Mouse (Mus musculus): Measurements from ENCODE around the gene Syt2.
A peak's percentile ranks its signal among the peaks of the same experiment; 100 is the strongest.

Syt2 gene

DNA sequence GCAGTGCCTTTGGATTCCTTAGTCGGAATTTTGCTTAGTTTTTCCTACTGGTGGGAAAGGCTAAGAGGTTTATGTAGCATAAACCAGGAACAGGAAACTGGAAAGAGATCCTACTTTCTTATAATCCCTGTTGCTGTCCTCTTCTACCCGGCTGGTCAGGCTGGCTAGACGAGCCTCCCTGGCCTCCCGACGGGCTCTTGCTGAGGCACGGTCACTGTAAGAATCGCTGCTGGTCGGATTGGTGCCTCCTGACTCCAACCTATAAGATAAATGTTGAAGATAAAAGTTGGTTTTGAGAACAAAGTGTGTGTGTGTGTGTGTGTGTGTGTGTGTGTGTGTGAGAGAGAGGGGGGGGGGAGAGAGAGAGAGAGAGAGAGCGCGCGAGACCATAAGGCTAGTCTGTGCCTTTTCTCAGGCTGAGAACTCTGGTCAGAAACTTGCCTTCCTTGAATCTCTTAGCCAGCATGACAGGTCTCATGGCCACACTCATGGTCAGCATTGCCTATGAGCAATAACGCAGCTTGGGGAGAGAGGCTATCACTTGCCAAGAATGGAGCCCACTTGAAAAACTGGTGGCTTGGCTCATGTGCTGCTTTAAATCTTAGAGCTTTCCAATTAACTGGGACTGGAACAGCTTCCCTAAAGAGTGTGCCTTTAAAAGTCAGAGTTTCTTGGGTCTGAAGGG is 130.9 kb downstream of the Syt2 start:
- DNase-seq: no peak

DNA sequence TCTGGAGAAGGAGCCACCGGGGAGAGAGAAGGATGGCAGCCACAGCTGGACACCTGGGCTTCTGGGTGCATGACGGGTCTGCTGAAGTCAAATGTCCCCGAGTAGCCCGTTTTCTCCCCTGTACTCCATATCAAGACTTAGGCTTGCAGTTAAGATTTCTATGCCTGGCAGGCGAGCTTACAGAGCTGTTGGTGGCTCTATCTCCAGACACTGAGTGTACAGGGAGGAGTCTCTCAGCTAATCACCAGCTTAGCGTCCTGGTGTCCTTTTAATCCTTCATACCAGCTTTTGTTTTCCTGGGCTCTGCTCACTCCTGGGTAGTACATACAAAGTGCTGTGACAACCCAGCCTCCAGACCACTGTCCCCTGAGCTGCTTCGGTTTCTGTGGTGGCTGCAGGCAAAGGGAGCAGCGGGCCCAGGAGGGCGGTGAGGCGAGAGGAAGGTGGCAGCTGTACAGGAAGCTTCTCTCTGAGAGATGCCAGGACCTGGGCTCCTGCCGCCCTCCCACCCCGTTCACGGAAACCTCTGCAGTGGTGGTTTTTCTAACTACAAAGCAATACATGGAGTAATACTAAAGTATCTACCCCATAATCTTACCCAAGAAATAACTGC is 131.6 kb downstream of the Syt2 start:
- no peak for DNase-seq

DNA sequence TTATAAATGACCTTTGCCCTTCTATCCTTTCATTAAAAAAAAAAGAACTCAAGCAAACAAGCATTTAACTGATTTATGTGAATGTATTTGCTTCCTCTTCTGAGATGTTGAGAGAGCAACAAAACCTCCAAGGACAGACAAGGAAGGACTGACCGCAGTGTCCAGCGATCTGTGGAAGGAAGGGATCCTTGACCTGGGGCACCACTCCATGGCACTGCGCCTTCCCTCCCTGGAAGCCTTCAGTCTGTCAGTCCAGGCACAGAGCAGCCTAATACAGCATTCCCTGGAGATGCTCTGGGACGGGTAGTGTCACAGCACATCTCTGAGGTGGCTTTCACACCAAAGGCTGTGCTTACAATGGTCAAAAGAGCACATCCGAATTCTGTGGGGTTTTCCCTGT is 136.3 kb downstream of the Syt2 start:
- DNase-seq: no peak

DNA sequence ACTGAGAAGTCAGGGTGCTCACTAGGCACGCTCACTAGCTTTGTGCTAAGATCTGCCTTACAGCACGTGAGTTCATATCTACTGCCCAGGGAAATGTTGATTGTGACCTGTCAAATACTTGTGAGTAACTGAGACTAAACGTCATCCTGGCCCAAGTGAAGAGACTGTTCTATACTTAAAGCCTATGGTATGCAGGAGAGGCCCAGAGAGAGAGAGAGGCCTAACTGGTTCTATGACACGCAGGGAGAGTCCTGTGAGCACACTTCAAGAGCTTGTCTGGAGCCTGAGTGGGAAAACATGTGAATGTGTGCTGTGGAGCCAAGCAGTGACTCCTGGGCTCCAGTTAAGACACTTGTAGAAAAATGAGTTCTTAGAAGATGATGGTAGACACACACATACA is 137.5 kb downstream of the Syt2 start:
- no peak for DNase-seq

DNA sequence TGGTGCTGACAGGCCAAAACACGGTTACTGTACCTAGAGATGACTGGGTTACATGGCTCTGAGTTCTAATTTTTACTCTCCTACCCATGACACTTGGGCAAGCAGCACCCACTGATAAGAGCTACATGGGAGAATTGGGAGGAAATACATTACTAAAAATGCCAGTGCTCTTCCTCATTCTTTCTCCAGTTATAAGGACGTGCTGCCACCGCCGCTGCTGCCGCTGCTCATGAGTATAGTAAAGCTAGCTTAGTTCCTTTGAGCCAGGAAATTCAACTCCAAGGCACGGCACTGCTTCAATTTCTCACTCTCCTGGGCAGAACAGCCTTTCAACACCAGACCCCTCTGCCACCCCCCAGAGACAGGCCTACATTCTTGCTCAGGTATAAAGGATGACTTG is 138.0 kb downstream of the Syt2 start:
- DNase-seq: no peak

DNA sequence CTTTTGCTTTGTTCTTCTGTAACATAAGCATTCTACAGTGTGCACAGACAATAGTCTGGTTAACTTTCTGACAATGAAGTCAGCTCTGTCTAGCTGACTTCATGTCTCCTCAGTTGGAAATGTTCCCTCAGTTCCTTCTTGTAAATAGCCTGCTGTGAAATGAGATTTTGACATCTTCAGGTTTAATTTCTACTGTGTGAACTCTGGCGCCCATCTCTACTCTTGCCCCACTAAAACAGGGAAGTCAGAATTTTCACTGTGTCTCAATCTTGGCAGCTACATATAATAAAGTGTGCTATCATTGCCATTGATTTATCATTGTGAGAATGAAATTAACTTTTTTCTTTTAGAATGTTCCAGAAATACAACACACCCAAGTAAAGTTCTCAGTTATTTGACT is 138.4 kb downstream of the Syt2 start:
- no peak for DNase-seq

DNA sequence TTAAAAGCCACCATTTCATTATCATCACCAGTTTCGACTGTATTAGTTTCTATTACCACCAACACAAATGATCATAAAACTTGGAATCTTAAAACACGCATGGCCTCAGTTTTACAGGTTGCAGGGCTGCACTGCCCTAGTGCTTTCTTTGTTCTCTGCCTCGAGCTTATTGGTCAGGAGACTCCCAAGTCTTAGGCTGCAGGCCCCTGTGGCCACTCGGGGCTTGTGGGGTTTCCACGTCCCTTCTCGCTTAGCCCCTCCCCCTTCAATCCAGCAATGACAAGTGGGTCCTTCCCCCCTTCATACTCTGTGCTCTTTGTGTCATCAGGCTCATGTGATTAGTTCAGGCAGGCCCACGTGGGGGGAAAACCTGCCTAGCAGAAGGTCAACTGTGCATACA is 141.6 kb downstream of the Syt2 start:
- no peak for DNase-seq

DNA sequence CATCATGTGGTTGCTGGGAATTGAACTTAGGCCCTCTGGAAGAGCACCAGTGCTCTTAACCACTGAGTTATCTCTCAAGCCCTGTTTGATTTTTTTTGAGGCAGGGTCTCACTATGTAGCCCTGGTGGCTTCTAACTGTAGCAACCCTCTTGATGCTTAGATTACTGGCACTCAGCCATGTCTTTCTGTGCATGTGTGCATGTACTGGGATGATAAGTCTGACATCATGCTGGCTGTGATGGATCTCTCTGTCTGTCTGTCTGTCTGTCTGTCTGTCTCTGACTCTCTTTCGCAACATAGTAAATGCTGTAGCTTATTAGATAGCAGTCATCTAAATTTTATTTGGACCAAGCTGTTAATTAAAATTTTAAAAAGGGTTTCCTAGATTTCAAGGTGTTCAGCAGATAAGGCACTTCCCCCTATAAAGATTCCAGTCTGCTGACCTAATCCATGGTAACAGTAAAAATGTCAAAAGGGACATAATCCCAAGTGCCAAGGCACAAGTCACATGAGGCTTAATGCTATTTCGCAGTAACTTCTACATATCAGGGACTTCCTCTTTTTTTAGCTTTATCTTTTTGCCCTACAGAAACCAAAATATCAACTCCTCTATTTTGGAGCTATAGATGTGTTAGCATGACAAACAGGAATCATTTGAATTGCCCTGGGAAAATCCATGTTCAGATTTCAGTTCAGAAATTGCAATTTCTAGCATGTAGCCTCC is 144.4 kb downstream of the Syt2 start:
- no peak for DNase-seq

DNA sequence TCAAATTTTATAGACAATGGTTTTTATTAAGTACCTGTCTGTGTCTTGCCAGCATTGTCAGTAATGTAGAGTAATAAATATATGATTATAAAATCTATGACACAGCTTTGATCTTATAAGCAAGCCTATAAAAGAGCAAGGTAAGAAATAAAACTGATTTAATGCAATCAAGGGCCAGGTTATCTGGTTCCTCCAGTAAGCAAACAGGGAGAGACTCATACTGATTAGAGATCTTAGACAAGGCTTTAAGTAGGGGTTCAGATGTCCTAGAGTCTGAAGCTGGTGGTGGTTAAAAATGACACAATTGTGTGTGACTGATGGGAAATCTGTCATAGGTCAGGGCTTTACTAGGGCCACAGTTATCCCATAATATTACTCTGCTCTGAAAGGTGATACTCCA is 145.0 kb downstream of the Syt2 start:
- no peak for DNase-seq

DNA sequence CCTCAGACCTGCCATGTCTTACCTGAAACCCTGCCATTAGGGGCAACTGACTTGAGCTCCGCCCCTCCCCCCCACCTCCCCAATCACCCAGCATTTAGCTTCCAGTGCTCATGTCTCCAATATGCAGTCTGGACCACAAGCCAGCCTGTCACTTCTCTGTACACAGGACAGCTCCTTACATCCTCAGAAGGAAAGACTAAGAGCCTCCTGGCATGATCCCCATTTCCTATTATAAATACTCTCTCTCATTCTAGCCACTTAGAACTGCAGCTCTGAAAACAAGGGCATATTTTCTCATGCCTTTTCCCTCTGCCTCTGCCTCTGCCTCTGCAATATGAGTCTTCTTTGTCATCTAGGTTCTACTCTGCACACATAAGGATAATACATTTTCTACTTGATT is 149.6 kb downstream of the Syt2 start:
- DNase-seq: no peak

DNA sequence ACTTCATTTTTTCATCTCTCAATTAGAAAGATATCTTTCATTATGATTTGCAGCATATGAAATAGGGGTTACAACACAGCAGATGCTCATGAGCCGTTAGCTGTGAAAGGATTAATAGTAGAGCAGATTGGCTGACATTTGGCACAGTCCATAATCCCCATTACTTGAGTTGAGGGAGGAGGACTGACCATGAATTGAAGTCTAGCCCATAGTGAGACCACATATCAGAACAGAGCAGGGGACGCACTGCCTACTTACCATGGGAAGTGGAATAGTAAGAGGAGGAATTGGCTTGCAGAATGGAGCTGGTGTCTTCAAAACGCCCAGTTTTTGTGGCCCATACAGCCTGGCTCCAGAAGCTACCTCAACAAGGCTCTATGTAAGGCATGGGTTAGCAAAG is 150.1 kb downstream of the Syt2 start:
- no peak for DNase-seq

DNA sequence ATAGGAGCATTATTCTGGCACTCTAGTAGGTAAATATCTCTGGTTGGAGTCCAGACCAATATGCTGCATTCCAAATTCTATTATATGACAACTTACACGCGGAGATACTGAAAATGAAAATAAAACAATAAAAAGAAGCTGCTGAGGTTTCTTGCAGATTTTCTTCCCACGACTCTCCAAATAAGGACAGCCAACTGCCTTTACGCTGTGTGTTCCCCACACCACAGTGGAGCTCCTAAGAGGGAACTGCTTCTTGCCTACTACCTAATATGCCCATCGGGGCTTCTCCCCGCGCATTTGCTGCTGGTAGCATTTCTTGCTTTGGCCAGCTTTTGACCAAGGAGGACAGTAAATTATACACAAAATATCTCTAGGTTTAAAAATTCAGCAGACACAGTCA is 155.3 kb downstream of the Syt2 start:
- no peak for DNase-seq

DNA sequence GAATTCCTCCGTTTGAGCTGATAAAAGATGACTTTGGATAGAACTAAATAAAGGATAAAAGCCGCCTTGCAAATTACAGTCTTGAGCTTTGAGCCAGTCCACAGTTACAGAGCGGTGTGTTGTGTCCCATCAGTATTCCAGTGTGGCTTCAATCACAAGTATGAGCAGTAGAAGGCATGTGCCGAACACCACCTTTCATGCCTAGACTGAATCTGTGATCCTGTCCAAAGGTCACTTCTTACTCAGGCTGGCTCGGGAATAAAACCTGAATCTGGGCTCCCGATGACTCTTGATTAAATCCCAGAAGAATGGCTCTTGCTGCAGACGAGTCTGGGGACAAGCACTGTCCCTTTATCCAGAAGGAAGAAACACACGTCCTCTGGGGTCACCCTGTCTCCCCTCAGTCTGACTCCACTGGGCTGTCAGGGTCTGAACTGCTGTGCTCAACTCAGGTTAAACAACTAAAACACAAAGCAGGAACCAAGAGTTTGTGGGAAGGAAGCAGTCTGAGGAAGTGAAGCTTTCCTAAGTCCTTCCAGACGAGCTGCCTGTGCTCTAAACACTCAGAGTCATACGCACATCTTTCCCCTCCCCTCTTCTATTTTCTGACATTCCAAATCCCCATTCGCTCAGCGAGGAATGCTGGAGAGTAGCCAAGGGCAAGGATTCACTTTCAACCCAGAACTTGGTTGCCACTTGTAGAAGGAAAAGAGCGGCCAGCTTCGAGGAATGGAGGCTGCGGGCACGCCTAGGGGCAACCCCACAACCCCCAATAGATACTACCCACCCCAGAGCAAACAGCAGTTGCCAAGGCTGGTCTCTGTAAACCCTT is 157.0 kb downstream of the Syt2 start:
- DNase-seq: peak; percentile 61

DNA sequence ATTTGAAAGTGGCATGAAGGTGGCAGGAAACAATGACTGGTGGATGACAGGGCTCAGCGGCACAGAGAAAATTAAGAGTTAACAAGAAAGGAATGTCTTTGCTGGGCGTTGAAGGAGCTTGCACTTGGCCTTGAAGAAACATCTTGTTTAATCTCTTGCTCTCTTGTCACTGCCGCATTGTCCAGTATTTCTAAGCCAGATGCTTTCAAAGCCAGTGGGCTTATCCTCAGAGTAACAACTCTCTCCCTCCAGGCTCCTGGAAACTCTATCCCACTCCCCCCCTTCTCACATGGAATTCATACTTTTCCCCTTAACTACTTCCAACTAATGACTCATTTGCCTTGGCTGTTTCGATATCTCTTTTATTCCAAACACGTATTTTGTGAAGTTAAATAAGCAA is 157.9 kb downstream of the Syt2 start:
- no peak for DNase-seq

DNA sequence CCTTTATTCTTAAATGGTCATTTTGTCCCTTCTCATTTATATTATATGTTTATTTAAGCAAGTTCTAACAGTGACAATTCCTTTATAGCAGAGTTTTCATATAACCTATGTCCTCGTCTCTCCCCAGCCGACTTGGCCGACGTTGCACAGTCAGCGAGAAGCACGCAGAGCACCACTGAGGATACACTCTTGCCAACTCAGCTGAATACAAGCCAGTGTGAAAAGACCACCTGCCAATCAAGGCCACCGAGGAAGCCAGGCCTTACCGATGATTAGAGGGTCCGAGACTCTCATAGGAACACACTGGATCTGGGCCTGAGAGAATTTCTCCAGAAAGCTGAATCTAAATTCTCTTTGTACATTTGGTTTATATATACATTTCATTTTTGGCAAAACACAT is 159.0 kb downstream of the Syt2 start:
- DNase-seq: no peak
